Mouse (Mus musculus) heart, postnatal 4 days (tissue): ENCODE measurements at regions not wholly inside any gene's neighbourhood (a gene's known extent, or its start where the extent isn't known, plus 50 kb on each side); places are given as distances from the start of the nearest gene placed in this dataset.

Source experiments
- DNase-seq: peaks from one replicate; pipeline ENCODE4 v3.0.0; 2021

DNA sequence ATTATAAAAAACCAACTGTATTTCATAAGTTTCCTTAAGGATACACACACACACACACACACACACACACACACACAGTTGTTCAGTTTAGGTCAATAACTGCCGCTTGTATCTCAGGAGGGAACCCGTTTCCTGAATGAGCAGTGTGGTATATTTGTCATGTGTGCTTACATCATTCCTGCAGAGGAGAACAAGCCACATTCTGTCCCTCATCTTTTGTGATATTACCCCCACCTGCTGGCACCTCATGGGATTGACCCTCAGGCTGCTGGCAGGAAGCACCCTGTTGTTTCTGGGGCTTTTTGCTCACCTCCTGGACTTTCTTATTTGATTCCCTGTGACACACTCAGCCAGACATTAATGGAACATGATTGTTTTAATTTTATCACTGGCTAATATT lies 66.4 kb upstream of the Htr1a start:
- peak; percentile 76 for DNase-seq

DNA sequence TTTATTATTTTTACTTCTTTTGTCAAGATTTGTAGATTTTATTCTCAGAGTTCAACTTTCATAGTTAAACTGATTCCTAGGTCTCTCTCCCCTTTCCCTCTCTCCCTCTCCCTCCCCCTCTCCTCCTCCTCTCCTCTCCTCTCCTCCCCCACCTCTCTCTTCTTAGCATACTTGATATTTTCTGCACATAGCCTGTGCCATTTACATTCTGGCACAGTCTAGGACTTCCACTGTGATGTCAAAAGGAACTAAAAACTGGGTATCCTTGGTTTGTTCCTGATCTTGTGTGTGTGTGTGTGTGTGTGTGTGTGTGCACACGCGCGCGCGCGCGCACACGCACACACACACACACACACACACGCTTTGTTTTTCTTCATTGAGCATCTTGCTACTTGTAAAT lies 64.9 kb upstream of the Htr1a start:
- no peak for DNase-seq

DNA sequence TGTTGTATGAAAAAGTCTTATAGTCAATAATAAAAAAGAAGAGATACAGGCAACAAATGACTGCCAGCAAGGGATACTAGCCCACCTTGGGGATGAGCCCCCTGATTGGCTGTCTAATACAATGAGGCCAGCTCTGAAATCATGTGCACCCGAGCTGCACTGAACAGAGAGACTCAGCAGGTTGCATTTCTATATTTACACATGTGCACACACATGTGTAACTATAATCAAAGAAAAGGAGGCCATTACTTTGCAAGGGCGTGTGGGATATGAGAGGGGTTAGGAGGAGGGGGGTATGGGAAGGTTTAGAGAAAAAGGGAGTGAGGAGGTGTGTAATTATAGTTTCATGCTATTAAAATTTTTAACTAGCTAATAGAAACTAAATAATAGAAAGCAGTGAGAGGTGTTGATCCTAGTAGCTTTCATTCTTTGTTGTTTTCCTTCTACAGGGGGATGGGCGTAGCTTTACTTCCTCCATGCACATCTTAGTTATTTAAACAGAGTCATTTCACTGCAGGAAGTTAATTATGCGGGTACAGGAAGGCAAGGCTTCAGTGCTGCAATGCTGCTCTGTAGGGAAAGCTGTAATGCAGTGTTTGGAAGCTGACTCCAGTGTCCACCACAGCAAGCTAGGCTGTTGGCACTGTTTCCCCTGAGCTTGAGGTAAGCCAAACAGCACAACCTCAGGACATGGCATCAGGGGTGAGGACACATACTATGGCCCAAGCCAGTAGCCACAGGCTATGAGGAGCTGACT lies 56.2 kb upstream of the Htr1a start:
- DNase-seq: no peak
